Mouse (Mus musculus) left cerebral cortex, postnatal 4 days (tissue): ENCODE measurements around the gene Gramd2. TPM values are rescaled to one million over a fixed set of nuclear protein-coding genes. Genes with fewer than 3 reads are reported as not detected.
"Not testable (repeated sequence)": the region's sequence is repeated elsewhere in the genome, so short reads cannot be mapped to it uniquely, and the experiment has no call there.

ENCODE experiments used
- DNase-seq: peaks from one replicate; pipeline ENCODE4 v3.0.0-alpha.2; 2022
- intact Hi-C: fragments of 180-260 bp; cut with DNase I; formaldehyde crosslinking; loops from one replicate; pipeline ENCODE4 v1.15.1; 2025
- total RNA-seq, 2 experiments: library from RNA; stranded (reverse); gene quantifications; 2 replicates each; pipeline ENCODE4 v1.2.3; 2021

Gramd2 gene
- total RNA-seq, 2 experiments from 2014 or later: 21.0 to 24.4 TPM

DNA sequence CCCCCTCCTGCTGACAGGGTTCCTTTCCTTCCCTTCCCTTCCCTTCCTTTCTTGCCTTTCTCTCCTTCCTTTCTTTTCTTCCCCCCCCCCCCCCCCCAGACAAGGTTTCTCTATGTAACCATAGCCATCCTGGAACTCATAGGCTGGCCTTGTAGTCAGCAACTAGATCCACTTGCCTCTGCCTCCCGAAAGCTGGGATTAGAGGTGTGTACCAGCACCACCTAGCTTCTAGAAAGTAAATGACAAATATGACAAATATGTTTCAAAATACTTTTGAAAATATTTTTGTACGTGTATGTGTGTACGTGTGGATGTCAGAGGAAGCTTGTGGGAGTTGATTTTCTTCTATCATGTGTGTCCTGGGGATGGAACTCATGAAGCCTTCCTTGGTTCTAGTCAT lies 80.6 kb downstream of the Gramd2 start:
- intact Hi-C loops: no loop called here

GRCm38 (mm10) chr9:59766966-59767461 lies 87.1 kb downstream of the Gramd2 start:
- intact Hi-C loops: not testable (repeated sequence)

More for the DNA sequence above, 80.6 kb downstream of the Gramd2 start:
- no peak for DNase-seq

More at GRCm38 (mm10) chr9:59766966-59767461, 87.1 kb downstream of the Gramd2 start:
- DNase-seq: not testable (repeated sequence)

Other genes starting within 250 kb of the Gramd2 start
- 100 to 1,000 TPM; 127 to 130 TPM for gene Arih1, start 193.5 kb upstream of the Gramd2 start, total RNA-seq
- gene Hexa, start 140.6 kb upstream of the Gramd2 start, total RNA-seq: 10 to 100 TPM; 31.4 to 33.0 TPM
- gene Tmem202, start 140.3 kb upstream of the Gramd2 start, total RNA-seq: 1 to 10 TPM; 2.2 to 2.3 TPM
- 10 to 100 TPM; 43.6 to 44.8 TPM for gene Celf6, start 102.2 kb upstream of the Gramd2 start, total RNA-seq
- gene Parp6, start 62.9 kb upstream of the Gramd2 start, total RNA-seq: 100 to 1,000 TPM; 199 to 208 TPM
- 100 to 1,000 TPM; 517 to 569 TPM for gene Pkm, start 23.8 kb upstream of the Gramd2 start, total RNA-seq
- gene Senp8, start 70.6 kb downstream of the Gramd2 start, total RNA-seq: 1 to 10 TPM; 4.1 to 4.2 TPM
- gene Myo9a, start 70.8 kb downstream of the Gramd2 start, total RNA-seq: 10 to 100 TPM; 98.1 to 98.4 TPM